Mouse (Mus musculus): ENCODE data around the gene Creld2.

DNA sequence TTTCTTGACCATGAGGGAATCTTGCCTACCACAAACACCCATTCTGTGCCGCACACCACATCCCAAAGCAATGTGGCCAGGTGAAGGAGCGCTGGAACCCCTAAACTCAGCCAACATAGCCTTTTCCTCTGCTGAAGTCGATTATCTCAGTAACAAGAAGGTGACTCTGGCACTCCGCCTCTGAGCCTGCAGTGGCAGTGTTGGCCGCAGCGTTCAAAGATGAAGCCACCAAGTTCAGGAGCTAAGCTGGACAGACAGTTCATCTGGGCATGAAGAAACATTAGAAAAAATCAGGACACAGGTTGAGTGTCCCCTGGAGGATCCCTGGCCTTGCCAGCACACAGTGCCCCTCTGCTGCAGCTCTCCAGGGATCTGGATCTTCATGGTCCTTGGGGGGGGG is 8.0 kb downstream of the Creld2 start:
- TF ChIP-seq GATA1 (IDR thresholded peaks at IDR 0.05; ENCODE audit: borderline replicate concordance, low read length): no peak
- no peak for TF ChIP-seq CTCF (IDR thresholded peaks at IDR 0.05; ENCODE audit: low read depth, low read length)
